19 mouse cellular contexts compared by ENCODE assay signal in genomic region chr5:31560352-31560751, GRCm38 (mm10). TPM values are rescaled to one million over a fixed set of nuclear protein-coding genes. Genes with fewer than 3 reads are reported as not detected.
DNase-seq lines count a peak whose midpoint lies in the region; TF ChIP-seq lines count a peak whose summit lies in the region.
"Had no signal": no experiment of that assay in that cellular context is flagged by ENCODE, and none has a peak within 500 bp of the region (broad histone marks: within the 10 kb centered on the region; RNA-seq: fewer than 3 reads in every experiment).

No protein-coding gene starts in this region.

- no peak overlapping the region for H3K4me3 ChIP-seq in heart, embryonic 10.5 days
- no peak overlapping the region for H3K4me3 ChIP-seq in layer of hippocampus, adult 2 months

- no peaks in the 10 kb centered on the region for H3K27me3 ChIP-seq in heart, embryonic 10.5 days (ENCODE audit: insufficient read depth, poor library complexity, severe bottlenecking)
- H3K27me3 ChIP-seq: CH12.LX, Patski had no signal

- H3K9me3 ChIP-seq in heart, embryonic 10.5 days, result no peaks in the 10 kb centered on the region
- H3K9me3 ChIP-seq: G1E had no signal

- no peak overlapping the region for H3K27ac ChIP-seq in heart, embryonic 10.5 days
- H3K27ac ChIP-seq in layer of hippocampus, adult 2 months, result peak overlapping the region; percentile 32; the same call in 1 of the 2 replicates

- DNase-seq in heart, adult 11 months, result peak; percentile 74
- DNase-seq in heart, postnatal 10 days, result no peak
- DNase-seq in heart, embryonic 10.5 days (ENCODE audit: low spot score), result peak; percentile 51
- no peak for DNase-seq in heart, adult 9 months (ENCODE audit: low spot score in 2 of 2)
- DNase-seq in layer of hippocampus, adult 2 months (ENCODE audit: low spot score in 2 of 2), result no peak
- no peak for DNase-seq in layer of hippocampus, adult 18-20 months (ENCODE audit: low spot score in 2 of 2)
- DNase-seq: adrenal gland, adult 2 months; adrenal gland, adult 8-10 months; adrenal gland, postnatal 10 days; adrenal gland, postnatal 14 days; adrenal gland, postnatal 25 days; adrenal gland, postnatal 36 days; B cell, adult 2 months; cerebellum, adult 11 months; cerebellum, adult 11-12 months; cerebellum, adult 18-20 months had no signal

- 96% methylated on average over 2 of the region's 2 CpGs for WGBS in heart, embryonic 10.5 days

- intact Hi-C loops in heart, postnatal 10 days (cut with DNase I), result loop anchor here (5.0 kb wide), 2 partner anchors 137 to 367 kb away; partner anchors contain the start of genes Babam2 and Rbks

- peaks cover 19% of the 10 kb centered on the region for H3K4me1 ChIP-seq in heart, embryonic 10.5 days

- peaks cover 53% of the 10 kb centered on the region for H3K36me3 ChIP-seq in heart, embryonic 10.5 days

- TF ChIP-seq CTCF in layer of hippocampus, adult 2 months (conservative IDR thresholded peaks at IDR 0.05), result no peak

RNA-seq across cellular contexts. Expression of gene Supt7l, which starts 32.7 kb away (rescaled TPM):
- 10 to 100 TPM; 15.8 to 16.1 TPM for total RNA-seq in heart, postnatal 10 days (2021)
- polyA plus RNA-seq in heart, embryonic 10.5 days (2016; fragmentation: Nextera tagmentation; extraction: Ambion mirVana), result 21.7 and 22.5 TPM in 2 replicates
- total RNA-seq in layer of hippocampus, adult 2 months (2021), result 10 to 100 TPM; 19.6 TPM
- total RNA-seq in layer of hippocampus, adult 18-20 months (2021), result 10 to 100 TPM; 17.8 to 19.8 TPM

RNA-seq across cellular contexts. Expression of gene Slc4a1ap, which starts 33.6 kb away (rescaled TPM):
- 10 to 100 TPM; 19.2 to 23.2 TPM for total RNA-seq in heart, postnatal 10 days (2021)
- 24.2 and 31.5 TPM in 2 replicates for polyA plus RNA-seq in heart, embryonic 10.5 days (2016; fragmentation: Nextera tagmentation; extraction: Ambion mirVana)
- total RNA-seq in layer of hippocampus, adult 2 months (2021), result 10 to 100 TPM; 51.9 to 53.8 TPM
- total RNA-seq in layer of hippocampus, adult 18-20 months (2021), result 10 to 100 TPM; 51.3 to 54.7 TPM

RNA-seq across cellular contexts. Expression of gene Mrpl33, which starts 36.4 kb away (rescaled TPM):
- total RNA-seq in heart, postnatal 10 days (2021), result 100 to 1,000 TPM; 315 to 318 TPM
- polyA plus RNA-seq in heart, embryonic 10.5 days (2016; fragmentation: Nextera tagmentation; extraction: Ambion mirVana), result 294 and 320 TPM in 2 replicates
- total RNA-seq in layer of hippocampus, adult 2 months (2021), result 10 to 100 TPM; 82.1 to 99.8 TPM
- total RNA-seq in layer of hippocampus, adult 18-20 months (2021), result 10 to 100 TPM; 84.8 to 90.4 TPM

Comparison
In these comparisons a context has a peak if more than half of its experiments do, and no peak if none do; other contexts are left out.
1. DNase-seq: peak in heart, adult 11 months (single experiment) and heart, embryonic 10.5 days (single experiment); none in heart, postnatal 10 days (0 of 2), heart, adult 9 months (0 of 2), layer of hippocampus, adult 2 months (0 of 2) and layer of hippocampus, adult 18-20 months (0 of 2).